In the genomic region with DNA sequence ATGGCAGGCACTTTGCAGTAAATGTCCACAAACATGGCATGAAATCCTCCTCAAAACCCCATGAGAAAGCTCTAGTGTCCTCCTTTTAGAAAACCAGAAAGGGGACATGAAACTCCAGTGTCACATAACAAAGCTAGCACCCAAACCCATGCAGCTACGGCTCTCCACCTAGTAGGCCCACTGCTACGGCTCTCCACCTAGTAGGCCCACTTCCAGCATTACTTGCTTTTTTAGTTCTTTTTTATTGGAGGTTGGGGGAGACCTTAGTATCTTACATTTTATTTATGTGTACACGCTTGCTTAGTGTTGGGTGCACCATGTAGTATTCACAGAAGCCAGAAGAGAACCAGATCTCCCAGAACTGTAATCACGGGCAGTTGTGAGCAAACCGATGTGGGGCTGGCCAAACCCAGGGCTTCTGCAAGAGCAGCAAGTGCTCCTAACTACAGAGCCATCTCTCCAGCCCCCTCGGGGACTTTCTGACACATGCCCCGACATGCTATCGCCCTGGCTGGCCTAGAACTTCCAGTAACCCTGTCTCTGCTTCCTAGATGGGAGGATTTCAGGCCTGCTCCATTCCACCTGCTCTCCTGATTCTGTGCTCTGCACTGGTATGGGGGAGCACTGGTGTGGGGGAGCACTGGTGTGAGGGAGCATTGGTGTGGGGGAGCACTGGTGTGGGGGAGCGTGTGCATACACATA, we compare ENCODE assay signal across 25 mouse cellular contexts.
"Had no signal": no experiment of that assay in that cellular context is flagged by ENCODE, and none has a peak within 500 bp of the region (broad histone marks: within the 10 kb centered on the region; RNA-seq: fewer than 3 reads in every experiment).

No protein-coding gene starts in this region.

- H3K27me3 ChIP-seq: heart, embryonic 12.5 days; hindbrain, embryonic 13.5 days; hindbrain, embryonic 15.5 days; intestine, embryonic 15.5 days; limb, embryonic 13.5 days; limb, embryonic 15.5 days; liver, embryonic 13.5 days had no signal

- ATAC-seq: inflammation-experienced regulatory T-cells, adult 6 months; intestine, embryonic 15.5 days; intestine, postnatal 0 days had no signal

- H3K9me3 ChIP-seq: heart, embryonic 10.5 days; heart, embryonic 12.5 days; hindbrain, embryonic 10.5 days; hindbrain, embryonic 13.5 days; hindbrain, embryonic 15.5 days; intestine, embryonic 15.5 days; limb, embryonic 13.5 days; limb, embryonic 15.5 days; liver, embryonic 13.5 days had no signal

- H3K4me3 ChIP-seq: gastrocnemius, adult 2 months; heart, embryonic 10.5 days; heart, embryonic 12.5 days; hindbrain, embryonic 10.5 days; hindbrain, embryonic 13.5 days; hindbrain, embryonic 15.5 days; intestine, embryonic 15.5 days; layer of hippocampus, adult 2 months; limb, embryonic 13.5 days; limb, embryonic 15.5 days; liver, embryonic 13.5 days had no signal

- H3K27ac ChIP-seq: gastrocnemius, adult 2 months; heart, embryonic 10.5 days; hindbrain, embryonic 10.5 days; hindbrain, embryonic 13.5 days; hindbrain, embryonic 15.5 days; intestine, embryonic 15.5 days; layer of hippocampus, adult 2 months; limb, embryonic 13.5 days; limb, embryonic 15.5 days; liver, embryonic 13.5 days had no signal

- DNase-seq: gastrocnemius, adult 2 months; gastrocnemius, postnatal 10 days; gastrocnemius, postnatal 25 days; heart, adult 18-20 months; heart, postnatal 10 days; heart, postnatal 4 days; kidney, adult 18-20 months; kidney, adult 8-10 months; kidney, postnatal 10 days; kidney, postnatal 25 days; kidney, postnatal 4 days; left cerebral cortex, postnatal 4 days; liver, embryonic 13.5 days had no signal

- H3K9ac ChIP-seq: heart, embryonic 12.5 days; hindbrain, embryonic 13.5 days; hindbrain, embryonic 15.5 days; intestine, embryonic 15.5 days; limb, embryonic 13.5 days; limb, embryonic 15.5 days; liver, embryonic 13.5 days had no signal

- H3K4me2 ChIP-seq: heart, embryonic 12.5 days; hindbrain, embryonic 13.5 days; hindbrain, embryonic 15.5 days; intestine, embryonic 15.5 days; limb, embryonic 13.5 days; limb, embryonic 15.5 days; liver, embryonic 11.5 days; liver, embryonic 13.5 days had no signal
